Mouse (Mus musculus): ENCODE measurements around the gene Ptger2.

Gene Ptger2

DNA sequence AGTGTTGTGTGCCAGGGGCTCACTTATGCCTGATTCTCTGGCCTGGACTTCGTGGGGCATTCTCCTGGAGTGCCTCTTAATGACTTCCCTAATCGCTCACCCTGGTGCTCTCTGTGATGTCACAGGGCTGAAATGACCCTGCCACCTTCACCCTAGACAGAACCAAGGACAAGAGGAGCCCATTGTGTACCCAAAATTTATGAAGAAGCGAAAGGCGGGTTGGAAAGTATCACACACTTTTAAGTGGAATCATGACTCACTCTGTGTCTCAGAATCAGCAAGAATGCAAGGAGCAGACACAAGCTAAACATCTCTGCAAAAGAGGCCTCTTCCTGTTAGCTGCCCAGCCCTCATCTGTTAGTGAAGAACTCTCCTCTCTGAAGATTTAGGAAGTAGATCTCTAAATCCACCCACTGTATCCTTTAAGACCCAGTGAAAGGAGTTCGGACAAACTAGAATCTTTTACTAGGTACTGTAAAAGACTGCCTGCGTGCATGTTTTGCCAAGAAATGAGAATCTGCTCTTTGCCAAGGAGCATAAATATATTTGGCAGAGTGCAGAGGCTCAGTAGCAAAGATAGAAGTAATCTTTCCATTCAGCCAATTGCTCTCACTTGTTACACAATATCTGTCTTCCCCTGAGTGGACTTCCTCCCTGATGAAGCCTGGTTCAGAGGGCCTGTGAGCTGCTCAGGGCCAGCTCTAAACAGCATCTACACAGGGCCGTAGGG lies 61.9 kb downstream of the Ptger2 start:
- peak; percentile 24 for DNase-seq (ENCODE audit: low spot score)

- no peak for DNase-seq (ENCODE audit: low spot score)
Measured at GRCm38 (mm10) chr14:45050419-45050776, 62.4 kb downstream of the Ptger2 start.

GRCm38 (mm10) chr14:45051116-45051515 lies 63.1 kb downstream of the Ptger2 start:
- no peak for DNase-seq (ENCODE audit: low spot score)

Data from lung, postnatal 25 days (tissue).